Mouse (Mus musculus) liver, postnatal 0 days (tissue): ENCODE measurements around the gene Selenoo.

Experiments used
- CTCF ChIP-seq: sonication (generic); IDR thresholded peaks from 2 replicates; pipeline ENCODE4 v1.5.1; 2016; ENCODE audit warnings: antibody characterized with exemption, low read depth
- EP300 ChIP-seq: IDR thresholded peaks from 2 replicates; pipeline ENCODE4 v1.6.1; 2016; ENCODE audit warnings: antibody characterized with exemption, low read depth, mild to moderate bottlenecking

DNA sequence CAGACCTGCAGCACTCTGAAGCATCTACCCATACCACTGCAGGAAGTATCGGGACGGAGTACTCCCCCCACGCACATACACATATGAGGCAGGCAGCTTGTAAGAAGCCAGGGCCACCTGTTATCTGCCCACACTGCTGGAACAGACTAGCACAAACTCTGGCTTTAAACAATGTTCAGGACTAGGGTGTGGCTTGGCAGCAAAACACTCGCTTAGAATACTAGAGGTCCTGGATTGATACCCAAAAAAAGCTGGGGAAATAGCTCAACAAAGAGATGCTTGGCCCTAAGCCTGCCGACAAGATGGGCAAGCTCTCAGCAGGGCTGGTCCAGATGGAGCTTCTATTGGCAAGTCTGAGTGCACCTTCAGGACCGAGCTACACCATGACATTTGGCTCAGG is 25.3 kb upstream of the Selenoo start:
- TF ChIP-seq CTCF (no peak), EP300 (no peak)
